Mouse (Mus musculus) thymus, postnatal 10 days (tissue): ENCODE measurements at regions not wholly inside any gene's neighbourhood (a gene's known extent, or its start where the extent isn't known, plus 50 kb on each side); places are given as distances from the start of the nearest gene placed in this dataset.

Experiments used
- DNase-seq, 2 experiments: peaks; one replicate each; pipeline ENCODE4 v3.0.0; 2021; ENCODE audit warnings: low spot score in 2 of 2

GRCm38 (mm10) chr14:47857731-47858556 lies 209.7 kb downstream of the Ktn1 start:
- no peak for DNase-seq

- no peak for DNase-seq
Observed at GRCm38 (mm10) chr14:47862556-47862955, 214.3 kb downstream of the Ktn1 start.

DNA sequence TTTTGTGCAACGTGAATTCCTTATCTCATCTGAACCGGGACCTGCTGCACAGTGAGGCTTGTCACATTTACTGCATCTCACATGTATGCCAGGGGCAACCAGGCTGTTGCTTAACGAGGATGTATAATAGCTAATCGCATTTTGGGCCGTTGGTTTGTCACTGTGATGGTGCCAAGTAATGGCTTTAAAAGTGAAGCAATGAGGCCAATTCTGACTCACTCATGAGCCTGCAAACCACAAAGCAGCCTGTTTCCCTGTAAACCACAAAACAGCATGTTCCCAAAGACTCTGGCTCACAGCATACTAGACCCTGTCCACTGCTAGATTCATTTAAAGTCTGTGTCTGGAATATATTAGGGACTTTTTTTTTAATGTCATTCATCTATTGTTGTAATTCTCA lies 214.8 kb downstream of the Ktn1 start:
- no peak for DNase-seq

- DNase-seq = no peak
Observed at GRCm38 (mm10) chr14:47863701-47864100, 215.5 kb downstream of the Ktn1 start.

- no peak for DNase-seq
Observed at GRCm38 (mm10) chr14:47867017-47867416, 218.8 kb downstream of the Ktn1 start.

GRCm38 (mm10) chr14:47868258-47868780 lies 220.1 kb downstream of the Ktn1 start:
- no peak for DNase-seq

- no peak for DNase-seq
Observed at GRCm38 (mm10) chr14:47876585-47876984, 228.3 kb downstream of the Ktn1 start.

- DNase-seq = no peak
Observed at GRCm38 (mm10) chr14:47877167-47877566, 228.9 kb downstream of the Ktn1 start.

DNA sequence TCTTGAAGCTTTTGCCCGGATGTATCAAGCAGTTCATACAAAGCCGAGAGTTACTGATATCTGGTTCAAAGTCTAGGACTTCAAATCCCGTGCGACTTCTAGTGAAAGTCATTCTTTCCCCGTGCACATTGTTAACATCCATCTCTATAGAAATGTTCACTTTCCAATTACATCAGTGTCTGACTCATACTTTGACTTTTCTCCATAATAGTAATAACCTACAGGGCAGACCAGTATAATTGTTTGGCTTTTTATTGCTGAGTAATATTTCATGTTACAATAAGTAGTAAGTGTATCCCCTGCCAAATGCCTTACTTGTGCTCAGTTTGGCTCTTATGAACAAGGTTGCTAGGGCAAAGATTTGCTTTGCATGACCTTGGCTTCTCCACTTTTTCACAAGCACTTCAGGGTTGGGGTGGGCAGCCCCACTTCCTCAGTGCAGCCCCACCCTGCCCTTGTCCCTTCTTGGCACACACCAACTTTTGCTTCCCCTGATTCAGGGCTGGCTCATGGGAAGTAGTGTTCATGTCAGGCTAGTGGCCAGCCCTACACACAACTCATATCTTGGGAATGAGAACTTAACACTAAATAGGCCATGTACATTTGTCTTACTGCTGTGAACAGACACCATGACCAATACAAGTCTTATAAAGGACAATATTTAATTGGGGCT lies 229.7 kb downstream of the Ktn1 start:
- DNase-seq = no peak

- no peak for DNase-seq
Observed at GRCm38 (mm10) chr14:47885326-47885725, 235.3 kb upstream of the Peli2 start.

DNA sequence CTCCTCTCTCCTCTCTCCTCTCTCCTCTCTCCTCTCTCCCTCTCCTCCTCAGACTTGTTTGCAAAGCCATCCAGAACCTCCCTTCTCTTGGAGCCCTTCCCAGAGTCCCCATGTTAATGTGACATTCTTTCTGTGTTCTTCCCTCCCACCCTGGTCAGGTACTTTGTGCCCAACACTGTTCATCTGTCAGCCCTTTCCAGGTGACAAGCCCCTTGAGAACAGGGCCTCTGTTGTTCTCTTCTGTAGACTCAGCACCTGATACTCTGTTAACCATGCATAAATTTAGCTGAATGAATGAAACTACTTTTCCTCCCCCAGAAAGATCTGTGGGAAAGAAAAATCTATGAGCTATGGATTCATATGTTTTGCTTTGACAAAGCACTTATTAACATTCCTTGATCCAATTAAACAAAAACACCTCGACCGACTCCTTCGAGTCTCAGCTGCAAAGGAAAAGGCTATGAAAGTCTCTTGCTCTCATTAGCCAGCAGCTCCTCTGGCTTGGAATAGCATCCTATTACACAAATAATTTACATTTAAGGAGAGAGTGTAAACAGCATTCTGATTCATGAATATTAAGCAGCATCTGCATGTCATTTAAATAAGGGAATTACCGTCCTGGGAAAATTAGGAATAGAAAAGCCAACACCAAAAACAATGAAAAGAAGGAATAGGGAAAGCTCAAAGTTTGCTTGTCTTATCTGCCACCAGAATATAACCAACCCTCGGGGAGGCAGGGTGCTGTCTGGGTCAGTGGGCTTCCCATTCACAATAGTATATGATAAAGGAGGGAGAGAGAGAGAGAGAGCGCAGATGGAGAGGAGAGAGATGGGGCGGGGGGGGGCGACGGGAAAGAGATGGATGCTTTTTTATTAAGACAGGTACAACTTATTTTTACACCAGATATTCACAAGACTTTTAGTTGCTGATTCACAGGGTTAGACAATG lies 230.1 kb upstream of the Peli2 start:
- DNase-seq = no peak

- DNase-seq = no peak
Observed at GRCm38 (mm10) chr14:47896581-47896980, 224.0 kb upstream of the Peli2 start.

GRCm38 (mm10) chr14:47897907-47898530 lies 222.6 kb upstream of the Peli2 start:
- DNase-seq = no peak

GRCm38 (mm10) chr14:47898605-47899004 lies 222.0 kb upstream of the Peli2 start:
- no peak for DNase-seq

DNA sequence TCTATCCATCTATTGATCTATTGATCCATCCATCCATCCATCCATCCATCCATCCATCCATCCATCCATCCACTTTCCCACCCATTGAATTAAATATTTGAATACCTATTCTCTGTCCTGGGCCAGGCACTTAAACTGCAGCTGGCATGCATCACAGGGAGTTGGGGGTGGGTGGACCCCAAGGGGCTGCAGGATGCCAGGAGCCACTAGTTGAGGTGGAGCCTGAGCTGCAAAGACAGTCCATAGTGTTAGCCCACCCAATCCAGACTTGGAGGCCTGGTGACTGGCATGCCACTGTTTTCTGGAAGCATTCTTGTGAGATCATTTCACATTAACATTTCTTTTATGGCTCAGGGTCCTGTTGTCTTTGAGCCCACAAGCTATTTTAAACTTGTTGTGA lies 215.3 kb upstream of the Peli2 start:
- no peak for DNase-seq

GRCm38 (mm10) chr14:47909129-47909528 lies 211.5 kb upstream of the Peli2 start:
- no peak for DNase-seq

GRCm38 (mm10) chr14:47910741-47911295 lies 209.8 kb upstream of the Peli2 start:
- no peak for DNase-seq

DNA sequence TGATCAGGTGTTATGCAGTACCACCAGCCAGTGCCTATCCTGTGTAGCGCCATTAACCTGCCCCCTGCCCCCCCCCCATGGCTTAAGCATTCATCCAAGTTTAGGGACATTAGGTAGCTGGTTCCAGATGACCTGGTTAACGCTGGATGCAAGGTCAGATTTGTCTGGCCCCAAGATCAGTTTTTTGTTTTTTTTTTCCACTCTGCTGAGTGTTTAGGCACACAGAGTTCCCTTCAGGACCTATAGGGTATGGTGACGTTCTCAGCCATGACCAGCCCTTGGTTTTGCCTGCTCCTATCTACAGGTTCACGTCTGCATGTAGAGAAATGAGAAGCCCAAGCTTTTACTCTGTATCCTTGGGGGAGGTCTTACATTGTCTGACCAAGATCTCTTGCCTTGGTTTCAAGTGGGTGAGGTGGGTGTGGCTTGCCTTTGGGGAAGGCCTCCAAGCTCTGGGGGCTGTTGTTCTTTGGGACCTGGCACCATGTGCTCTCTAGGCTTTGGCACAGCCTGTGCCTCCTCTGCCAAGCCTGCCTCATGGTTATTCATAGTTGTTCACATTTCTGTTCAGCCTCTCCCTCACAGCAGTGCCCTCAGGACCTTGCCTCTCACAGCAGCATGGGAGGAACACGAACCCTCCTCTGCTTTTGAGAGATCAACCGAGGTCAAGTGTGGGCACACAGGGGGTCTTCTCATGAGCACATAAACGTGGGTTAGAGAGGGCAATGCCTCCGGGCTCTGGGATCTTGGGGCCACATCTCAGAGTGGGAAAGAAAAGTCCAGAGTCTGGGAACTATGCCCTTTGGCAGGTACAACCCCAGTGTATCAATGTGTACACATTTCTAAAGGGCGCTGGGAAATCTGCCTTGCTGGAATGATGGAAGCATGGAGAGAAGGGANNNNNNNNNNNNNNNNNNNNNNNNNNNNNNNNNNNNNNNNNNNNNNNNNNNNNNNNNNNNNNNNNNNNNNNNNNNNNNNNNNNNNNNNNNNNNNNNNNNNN lies 208.8 kb upstream of the Peli2 start:
- no peak for DNase-seq

- no peak for DNase-seq
Observed at GRCm38 (mm10) chr14:47915621-47916020, 205.0 kb upstream of the Peli2 start.
